Mouse (Mus musculus) ES-E14 (cell line): ENCODE data around the gene Kctd3. TPM values are rescaled to one million over a fixed set of nuclear protein-coding genes. Genes with fewer than 3 reads are reported as not detected.
A peak's percentile ranks its signal among the peaks of the same experiment; 100 is the strongest.

Experiments
- DNase-seq: peaks from one replicate; pipeline ENCODE4 v3.0.0-alpha.2; 2013; ENCODE audit warnings: low read depth, low spot score
- H3K27ac ChIP-seq: 2 replicates; pipeline ENCODE4 v1.5.1; 2012; ENCODE audit warnings: low read depth, mild to moderate bottlenecking, low read length, moderate library complexity, mixed read lengths; ENCODE audit not compliant: poor library complexity, insufficient read depth, severe bottlenecking
- H3K36me3 ChIP-seq: 2 replicates; pipeline ENCODE4 v1.6.1; 2012; ENCODE audit warnings: mild to moderate bottlenecking, low read length, moderate library complexity, mixed read lengths; ENCODE audit not compliant: control insufficient read depth, poor library complexity, insufficient read depth, severe bottlenecking
- H3K4me1 ChIP-seq, 2 experiments: fragments of 150-350 bp in 1 of 2; sonication (generic) in 1 of 2; 2 replicates each; pipeline ENCODE4 v1.6.1; 2012; ENCODE audit warnings: low read length in 2 of 2, mild to moderate bottlenecking in 1 of 2, mixed read lengths in 1 of 2; ENCODE audit not compliant: control insufficient read depth in 2 of 2, insufficient read depth in 2 of 2, poor library complexity in 1 of 2
- H3K4me3 ChIP-seq, 2 experiments: fragments of 150-350 bp in 1 of 2; sonication (generic) in 1 of 2; 2 replicates each; pipeline ENCODE4 v1.5.1; 2012; ENCODE audit warnings: low read length in 2 of 2, low read depth in 1 of 2, mild to moderate bottlenecking in 1 of 2, mixed read lengths in 1 of 2; ENCODE audit not compliant: insufficient read depth in 1 of 2, poor library complexity in 1 of 2, severe bottlenecking in 1 of 2
- H3K9ac ChIP-seq: 2 replicates; pipeline ENCODE4 v1.6.1; 2012; ENCODE audit warnings: low read depth, mild to moderate bottlenecking, low read length, mixed read lengths; ENCODE audit not compliant: poor library complexity, insufficient read depth, severe bottlenecking
- H3K9me3 ChIP-seq: fragments of 150-350 bp; sonication (generic); 2 replicates; pipeline ENCODE4 v1.6.1; 2012; ENCODE audit warnings: low read depth, mild to moderate bottlenecking, low read length; ENCODE audit not compliant: control insufficient read depth, insufficient read depth
- CHD2 ChIP-seq: IDR thresholded peaks from 2 replicates; pipeline ENCODE4 v1.6.1; 2014; ENCODE audit warnings: mild to moderate bottlenecking, low read depth, low read length, inconsistent platforms
- HCFC1 ChIP-seq: IDR thresholded peaks from 2 replicates; pipeline ENCODE4 v1.6.1; 2012; ENCODE audit warnings: low read length, inconsistent platforms, borderline replicate concordance; ENCODE audit not compliant: insufficient read depth
- MAFK ChIP-seq: IDR thresholded peaks from 2 replicates; pipeline ENCODE4 v1.6.1; 2014; ENCODE audit warnings: mild to moderate bottlenecking, low read depth, low read length, inconsistent platforms; ENCODE audit not compliant: insufficient read depth
- ZC3H11A ChIP-seq: IDR thresholded peaks from 2 replicates; pipeline ENCODE4 v1.6.1; 2012; ENCODE audit warnings: low read depth, mild to moderate bottlenecking, inconsistent platforms, low read length, borderline replicate concordance
- ZNF384 ChIP-seq: IDR thresholded peaks from 2 replicates; pipeline ENCODE4 v1.6.1; 2012; ENCODE audit warnings: low read depth, low read length, inconsistent platforms
- in situ Hi-C, 2 experiments: fragments of 600-800 bp; cut with MboI; formaldehyde crosslinking; loops; one replicate each; pipeline ENCODE4 v1.15.1; 2025; ENCODE audit warnings: low sequenced_read_pairs in 2 of 2, inconsistent platforms in 1 of 2; ENCODE audit not compliant: unreplicated experiment in 2 of 2
- total RNA-seq: library from RNA; depleted of rRNA; stranded (reverse); fragments of 300-350 nt; gene quantifications from 2 replicates; pipeline ENCODE4 v1.2.3, GENCODE M21; 2012

The Kctd3 gene
- total RNA-seq, 1 experiment = 54.7 TPM

DNA sequence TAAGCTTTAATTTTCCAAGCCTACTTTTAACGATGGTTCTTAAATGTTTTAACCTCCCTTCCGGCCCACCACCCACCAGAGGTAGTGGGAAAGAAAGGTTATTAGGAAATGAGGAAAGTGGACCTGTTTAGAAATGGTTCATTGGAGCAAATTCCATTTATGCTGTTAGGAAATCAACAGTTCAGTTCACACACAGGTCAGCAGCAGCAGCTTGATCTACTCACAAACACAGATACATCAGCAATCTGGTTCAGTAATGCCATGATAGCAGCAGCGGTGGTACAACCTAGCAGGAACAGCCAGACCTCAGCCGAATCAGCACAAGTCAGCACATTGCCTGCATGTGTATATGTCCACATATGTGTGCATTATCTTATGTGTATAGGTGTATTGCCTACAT lies 3.0 kb upstream of the Kctd3 start:
- H3K9me3 ChIP-seq = no peaks in the 10 kb centered on the region
- TF ChIP-seq HCFC1 (no peak), MAFK (no peak), ZC3H11A (no peak), ZNF384 (no peak), CHD2 (no peak)
- no peak overlapping the region for H3K27ac ChIP-seq
- in situ Hi-C loops = no loop called here
- H3K9ac ChIP-seq = no peak overlapping the region
- H3K4me3 ChIP-seq = no peak overlapping the region
- H3K36me3 ChIP-seq = peaks cover 3% of the 10 kb centered on the region; the same call in 1 of the 2 replicates
- no peak for DNase-seq
- H3K4me1 ChIP-seq = peaks cover 0 to 13% of the 10 kb centered on the region in 2 experiments; a peak in 3 of 4 replicates

DNA sequence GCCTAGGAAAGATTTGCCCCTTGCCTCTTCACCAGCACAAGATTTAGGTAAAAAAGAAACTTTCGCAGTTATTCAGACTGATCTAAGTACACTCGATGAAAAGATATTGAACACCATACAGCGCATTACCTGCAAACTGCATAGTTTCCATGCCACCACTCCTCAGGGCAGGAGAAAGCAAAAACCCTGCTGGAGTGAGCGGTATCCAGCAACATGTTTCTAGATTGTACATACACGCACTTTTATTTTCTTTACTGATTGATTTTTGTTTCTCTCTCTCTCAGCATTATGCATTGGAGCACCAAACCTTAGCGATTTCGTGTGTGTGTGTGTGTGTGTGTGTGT lies 311 bp upstream of the Kctd3 start:
- no peaks in the 10 kb centered on the region for H3K9me3 ChIP-seq
- no peak overlapping the region for H3K27ac ChIP-seq
- no peak for TF ChIP-seq HCFC1
- TF ChIP-seq CHD2 = no peak
- TF ChIP-seq ZC3H11A = no peak
- TF ChIP-seq ZNF384 = no peak
- no peak for TF ChIP-seq MAFK
- H3K36me3 ChIP-seq = peaks cover 7% of the 10 kb centered on the region; the same call in 1 of the 2 replicates
- H3K9ac ChIP-seq = no peak overlapping the region
- DNase-seq = no peak
- H3K4me1 ChIP-seq = peaks cover 0 to 22% of the 10 kb centered on the region in 2 experiments; a peak in 3 of 4 replicates
- in situ Hi-C loops = no loop called here
- peak overlapping the region in 1 of 2 experiments; percentile 96; a peak in 2 of 4 replicates for H3K4me3 ChIP-seq

DNA sequence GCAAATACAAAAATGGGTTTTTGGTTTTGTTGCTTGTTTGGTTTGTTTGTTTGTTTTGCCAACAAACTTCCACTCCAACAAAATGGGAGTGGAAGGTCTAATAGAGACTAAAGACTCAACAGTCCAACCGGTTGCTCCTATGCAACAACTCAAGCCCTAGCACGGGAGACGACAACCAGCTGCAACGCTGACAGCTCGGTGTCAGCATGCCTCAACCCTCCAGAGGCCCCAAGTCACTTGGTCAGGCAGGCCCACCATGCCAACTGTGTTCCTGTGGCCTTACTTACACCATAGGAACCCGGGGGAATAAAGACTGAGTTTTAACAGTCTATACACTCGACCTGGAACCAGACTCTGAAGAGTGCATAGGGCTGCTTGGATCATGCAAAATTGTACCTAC lies 815 bp downstream of the Kctd3 start:
- no peak for DNase-seq
- peaks cover 0 to 23% of the 10 kb centered on the region in 2 experiments; a peak in 3 of 4 replicates for H3K4me1 ChIP-seq
- H3K4me3 ChIP-seq = peak overlapping the region; percentile 96 to 99
- H3K27ac ChIP-seq = peak overlapping the region; percentile 55
- no peak for TF ChIP-seq ZC3H11A
- no peaks in the 10 kb centered on the region for H3K9me3 ChIP-seq
- in situ Hi-C loops = no loop called here
- H3K9ac ChIP-seq = peak overlapping the region; percentile 98
- H3K36me3 ChIP-seq = peaks cover 8% of the 10 kb centered on the region; the same call in 1 of the 2 replicates

DNA sequence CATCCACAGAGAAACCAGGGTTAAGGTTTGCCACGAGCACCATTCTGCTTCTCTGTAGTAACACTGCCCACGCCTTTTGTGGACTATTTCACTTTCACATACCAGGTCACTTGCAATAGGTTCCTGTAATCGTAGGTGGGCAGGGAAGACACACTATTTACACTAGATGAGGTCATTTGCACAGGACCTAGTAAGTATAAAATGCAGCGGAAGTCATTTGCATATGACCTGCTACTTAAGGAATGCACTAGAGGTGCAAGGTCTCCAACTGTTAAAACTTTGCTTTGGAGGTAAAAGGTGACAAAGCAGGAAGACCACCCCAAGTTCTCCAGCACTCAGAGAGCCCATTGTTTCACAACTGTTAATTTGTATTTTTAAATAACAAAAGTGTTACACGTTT lies 1.4 kb downstream of the Kctd3 start:
- Histone ChIP-seq H3K4me1 (peaks cover 0 to 23% of the 10 kb centered on the region in 2 experiments; a peak in 3 of 4 replicates), H3K4me3 (peak overlapping the region; percentile 96 to 99), H3K36me3 (peaks cover 8% of the 10 kb centered on the region; the same call in 1 of the 2 replicates), H3K9me3 (no peaks in the 10 kb centered on the region), H3K27ac (no peak overlapping the region; the same call in 1 of the 2 replicates), H3K9ac (no peak overlapping the region)
- DNase-seq = no peak
- in situ Hi-C loops = no loop called here
- TF ChIP-seq ZNF384 = no peak
- no peak for TF ChIP-seq MAFK
- no peak for TF ChIP-seq HCFC1
- TF ChIP-seq ZC3H11A = no peak
- no peak for TF ChIP-seq CHD2

DNA sequence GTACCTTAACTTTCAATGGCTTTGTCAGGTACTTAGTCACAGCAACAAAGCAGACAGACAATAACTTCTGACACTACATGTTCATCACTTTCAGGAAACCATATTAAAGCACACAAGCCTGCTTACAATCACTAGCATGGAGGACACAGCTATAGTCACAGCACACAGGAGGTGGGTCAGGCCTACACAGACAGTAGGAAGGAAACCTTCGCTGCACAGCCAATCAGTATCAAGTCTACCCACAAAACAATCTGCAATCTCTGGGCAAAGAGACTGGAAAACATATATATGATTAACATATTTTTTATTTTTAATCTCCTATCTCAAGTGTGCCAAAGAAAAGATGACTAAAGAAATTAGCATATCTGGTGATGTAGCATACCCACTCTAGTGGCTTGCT lies 2.9 kb downstream of the Kctd3 start:
- Histone ChIP-seq H3K9ac (no peak overlapping the region), H3K4me3 (no peak overlapping the region), H3K4me1 (peaks cover 4 to 29% of the 10 kb centered on the region in 2 experiments), H3K27ac (no peak overlapping the region), H3K36me3 (peaks cover 14% of the 10 kb centered on the region; the same call in 1 of the 2 replicates), H3K9me3 (no peaks in the 10 kb centered on the region)
- in situ Hi-C loops = no loop called here
- no peak for DNase-seq
- TF ChIP-seq CHD2 (no peak), ZC3H11A (no peak), ZNF384 (no peak), MAFK (no peak), HCFC1 (no peak)
